Mouse (Mus musculus) bone marrow, adult 2 months (tissue): Measurements from ENCODE around the gene Acsm2.

Source experiments
- CTCF ChIP-seq: fragments of 200-500 bp; IDR thresholded peaks from 2 replicates; pipeline ENCODE4 v1.5.1; 2011; ENCODE audit warnings: low read length, control low read depth; ENCODE audit not compliant: control insufficient read depth, insufficient read depth
- POLR2A ChIP-seq: fragments of 200-500 bp; IDR thresholded peaks from 2 replicates; pipeline ENCODE4 v1.6.1; 2011; ENCODE audit warnings: low read depth, mild to moderate bottlenecking, control low read depth, low read length, borderline replicate concordance; ENCODE audit not compliant: control insufficient read depth

DNA sequence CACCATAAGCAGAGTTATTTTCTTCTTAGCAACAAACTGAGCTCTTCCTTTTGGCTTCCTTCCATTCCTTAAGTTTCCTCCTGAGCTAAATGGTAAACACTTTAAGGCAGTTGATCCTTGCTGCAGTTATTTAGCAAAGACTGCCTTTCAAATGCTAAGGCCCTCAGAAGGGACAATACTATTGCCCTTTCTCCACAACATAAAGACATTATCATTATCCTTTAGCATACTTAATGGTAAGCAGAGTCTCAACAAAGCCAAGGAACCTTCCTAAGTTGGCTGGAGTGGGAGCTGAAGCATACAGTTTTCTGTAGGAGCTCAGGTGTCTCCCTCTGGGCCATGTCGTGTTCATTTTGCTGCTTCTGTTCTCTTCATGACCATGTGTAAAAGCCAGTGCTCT, 41.2 kb downstream of the Acsm2 start:
- TF ChIP-seq CTCF, result no peak
- TF ChIP-seq POLR2A, result no peak
